Mouse (Mus musculus) left cerebral cortex, postnatal 14 days (tissue): ENCODE measurements around the gene Tfap2e. TPM values are rescaled to one million over a fixed set of nuclear protein-coding genes. Genes with fewer than 3 reads are reported as not detected.

Source experiments
- DNase-seq, 2 experiments: peaks; one replicate each; pipeline ENCODE4 v3.0.0; 2021 to 2022; ENCODE audit warnings: low spot score in 2 of 2, mixed read lengths in 1 of 2
- intact Hi-C: fragments of 180-260 bp; cut with DNase I; formaldehyde crosslinking; loops from one replicate; pipeline ENCODE4 v1.15.1; 2025
- total RNA-seq, 2 experiments: library from RNA; stranded (reverse); gene quantifications; 2 replicates each; pipeline ENCODE4 v1.2.3; 2021

Tfap2e gene
- total RNA-seq, 2 experiments from 2014 or later = not detected

GRCm38 (mm10) chr4:126734001-126734603 lies 1.9 kb downstream of the Tfap2e start:
- DNase-seq = no peak
- intact Hi-C loops = no loop called here

GRCm38 (mm10) chr4:126732531-126733380 lies 3.3 kb downstream of the Tfap2e start:
- DNase-seq = no peak
- intact Hi-C loops = no loop called here

- intact Hi-C loops = no loop called here
- no peak for DNase-seq
Observed at GRCm38 (mm10) chr4:126732111-126732510, 3.9 kb downstream of the Tfap2e start.

- no peak for DNase-seq
- intact Hi-C loops = no loop called here
Observed at GRCm38 (mm10) chr4:126707439-126707826, 28.6 kb downstream of the Tfap2e start.

GRCm38 (mm10) chr4:126706630-126707438 lies 29.2 kb downstream of the Tfap2e start:
- intact Hi-C loops = no loop called here
- no peak for DNase-seq

GRCm38 (mm10) chr4:126696908-126697307 lies 39.1 kb downstream of the Tfap2e start:
- intact Hi-C loops = no loop called here
- no peak for DNase-seq

GRCm38 (mm10) chr4:126693021-126693420 lies 43.0 kb downstream of the Tfap2e start:
- DNase-seq = no peak
- intact Hi-C loops = no loop called here

- intact Hi-C loops = no loop called here
- no peak for DNase-seq
Observed at GRCm38 (mm10) chr4:126689457-126689856, 46.6 kb downstream of the Tfap2e start.

- intact Hi-C loops = no loop called here
- DNase-seq = no peak
Observed at GRCm38 (mm10) chr4:126683084-126683483, 53.0 kb downstream of the Tfap2e start.

- DNase-seq = no peak
- intact Hi-C loops = no loop called here
Observed at GRCm38 (mm10) chr4:126682298-126682697, 53.7 kb downstream of the Tfap2e start.

- peak; percentile 97 to 99 for DNase-seq
- intact Hi-C loops = no loop called here
Observed at GRCm38 (mm10) chr4:126677054-126678003, 58.7 kb downstream of the Tfap2e start, which contains the start of gene Psmb2. Gene Psmb2, plus strand, starts transcription at chr4:126677630.

GRCm38 (mm10) chr4:126667075-126667474 lies 69.0 kb downstream of the Tfap2e start:
- intact Hi-C loops = no loop called here
- peak in 1 of 2 experiments; percentile 13 for DNase-seq

Other genes starting within 250 kb of the Tfap2e start
- 1 to 10 TPM; 6.3 to 6.8 TPM for gene Ago4, start 202.8 kb downstream of the Tfap2e start, total RNA-seq
- gene Clspn, start 179.3 kb downstream of the Tfap2e start, total RNA-seq = 1 to 10 TPM; 1.1 to 2.0 TPM
- 10 to 100 TPM; 86.1 to 89.8 TPM for gene 5730409E04Rik, start 126.4 kb downstream of the Tfap2e start, total RNA-seq
- gene Psmb2, start 58.6 kb downstream of the Tfap2e start, total RNA-seq = 100 to 1,000 TPM; 106 to 115 TPM
- 100 to 1,000 TPM; 959 to 969 TPM for gene Ncdn, start 17.2 kb upstream of the Tfap2e start, total RNA-seq
- gene AU040320, start 17.3 kb upstream of the Tfap2e start, total RNA-seq = 10 to 100 TPM; 53.8 to 55.3 TPM
- 10 to 100 TPM; 43.9 to 51.8 TPM for gene Zmym4, start 231.9 kb upstream of the Tfap2e start, total RNA-seq